Mouse (Mus musculus) frontal cortex, postnatal 14 days (tissue): ENCODE results near the gene Gprin3.

Experiments used
- DNase-seq, 2 experiments: peaks; one replicate each; pipeline ENCODE4 v3.0.0; 2022; ENCODE audit warnings: low spot score in 2 of 2

Gprin3 gene

GRCm38 (mm10) chr6:59425824-59426533, at the start of gene Gprin3:
Gprin3 (minus strand) TSS chr6:59426294.
- peak; percentile 69 to 73 for DNase-seq

GRCm38 (mm10) chr6:59458861-59459260, 32.8 kb upstream of the Gprin3 start:
- DNase-seq = no peak

GRCm38 (mm10) chr6:59456116-59456515, 30.0 kb upstream of the Gprin3 start:
- DNase-seq = no peak

DNA sequence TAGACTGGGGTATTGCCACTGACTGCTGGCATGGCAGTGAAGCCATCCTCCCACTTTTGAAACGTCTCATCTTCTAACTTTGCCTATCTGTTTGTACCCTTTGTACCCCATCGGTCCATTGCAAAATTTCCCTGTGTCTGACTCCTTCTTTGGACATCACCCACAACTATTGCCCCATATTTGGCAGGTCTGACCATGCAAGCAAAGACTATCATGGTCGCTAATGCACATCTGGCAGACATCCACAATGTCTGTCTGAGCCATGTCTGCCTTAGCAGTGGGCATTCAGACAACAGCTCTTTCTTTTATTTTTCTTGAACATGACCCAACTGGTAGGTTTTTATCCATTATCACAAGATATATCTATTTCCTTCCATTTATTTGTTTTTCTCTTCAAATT, 25.3 kb upstream of the Gprin3 start:
- DNase-seq = no peak

- no peak for DNase-seq
These were observed 19.0 kb upstream of the Gprin3 start for GRCm38 (mm10) chr6:59445101-59445503.

GRCm38 (mm10) chr6:59435906-59436305, 9.8 kb upstream of the Gprin3 start:
- DNase-seq = no peak

DNA sequence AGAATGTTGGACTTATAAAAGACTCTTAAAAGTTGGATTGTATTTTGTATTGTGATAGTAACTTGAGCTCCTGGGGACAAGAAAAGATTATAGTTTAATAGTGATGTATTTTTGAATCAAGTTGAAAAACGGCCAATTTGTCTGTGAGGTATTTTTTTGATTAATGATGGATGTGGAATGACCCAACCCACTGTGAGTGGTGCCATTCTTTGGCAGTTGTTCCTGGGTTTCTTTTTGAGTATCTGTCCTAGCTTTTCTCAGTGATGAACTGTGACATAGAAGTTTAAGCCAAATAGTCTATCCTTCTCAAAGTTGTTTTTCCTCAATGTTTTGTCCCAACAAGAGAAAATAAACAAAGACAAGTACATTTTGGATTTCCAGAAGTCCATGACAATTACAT, 7.0 kb upstream of the Gprin3 start:
- no peak for DNase-seq

DNA sequence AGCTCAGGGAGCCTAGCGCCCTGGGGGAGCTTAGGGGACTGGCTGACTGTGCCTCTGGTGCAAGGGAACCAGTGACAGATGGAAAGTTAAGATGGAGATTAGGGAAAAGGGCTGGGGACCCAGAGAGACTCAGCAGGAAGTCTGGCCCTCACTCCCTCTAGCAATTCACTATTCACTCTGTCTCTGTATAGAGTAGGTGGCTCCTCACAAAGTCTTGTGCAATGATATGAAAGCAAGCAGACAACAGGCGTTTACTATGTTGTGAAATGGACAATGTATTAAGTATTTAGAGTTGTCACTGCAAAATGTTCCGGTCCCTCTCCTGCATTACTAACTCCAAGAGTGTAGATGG, 416 bp upstream of the Gprin3 start:
- no peak for DNase-seq

GRCm38 (mm10) chr6:59424871-59425740, 988 bp downstream of the Gprin3 start:
- no peak for DNase-seq

GRCm38 (mm10) chr6:59423836-59424235, 2.3 kb downstream of the Gprin3 start:
- no peak for DNase-seq

GRCm38 (mm10) chr6:59419264-59419663, 6.8 kb downstream of the Gprin3 start:
- no peak for DNase-seq

DNA sequence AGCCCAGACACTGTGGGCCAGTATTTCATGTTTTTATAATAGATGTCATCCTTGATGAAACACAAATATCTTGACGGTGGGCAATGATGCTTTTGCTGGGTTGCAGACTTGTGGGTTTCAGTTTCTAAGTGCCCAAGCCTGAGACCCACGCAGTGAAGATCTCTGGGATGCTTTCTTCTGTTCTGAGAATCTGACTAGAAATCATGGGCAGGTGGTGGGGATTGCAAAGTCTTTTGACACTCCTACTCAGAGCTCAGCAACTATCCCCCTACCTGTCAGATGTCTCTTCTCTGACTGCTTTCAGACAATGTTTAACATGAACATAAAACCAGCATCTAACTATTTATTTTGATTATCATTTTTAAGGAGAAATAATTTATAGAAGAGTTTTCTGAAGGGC, 7.4 kb downstream of the Gprin3 start:
- DNase-seq = no peak

DNA sequence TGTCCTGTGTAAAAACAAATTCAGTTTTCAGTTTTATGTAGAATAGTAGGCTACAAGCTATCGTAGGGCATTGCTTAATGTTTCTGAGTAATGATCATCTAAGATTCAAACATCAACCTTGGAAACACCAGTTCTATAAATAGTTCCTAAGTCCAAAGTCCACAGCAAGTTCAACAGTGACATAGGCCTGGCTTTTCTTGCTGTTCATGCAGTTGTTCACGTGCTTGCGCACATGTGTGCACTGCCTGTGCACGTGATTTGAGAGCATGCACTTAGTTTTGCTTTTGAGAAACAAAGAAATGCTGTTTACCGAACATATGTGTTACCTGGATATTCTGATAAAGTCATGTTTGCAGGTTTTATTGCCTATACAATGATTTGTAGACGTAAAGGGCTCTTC, 11.3 kb downstream of the Gprin3 start:
- no peak for DNase-seq

DNA sequence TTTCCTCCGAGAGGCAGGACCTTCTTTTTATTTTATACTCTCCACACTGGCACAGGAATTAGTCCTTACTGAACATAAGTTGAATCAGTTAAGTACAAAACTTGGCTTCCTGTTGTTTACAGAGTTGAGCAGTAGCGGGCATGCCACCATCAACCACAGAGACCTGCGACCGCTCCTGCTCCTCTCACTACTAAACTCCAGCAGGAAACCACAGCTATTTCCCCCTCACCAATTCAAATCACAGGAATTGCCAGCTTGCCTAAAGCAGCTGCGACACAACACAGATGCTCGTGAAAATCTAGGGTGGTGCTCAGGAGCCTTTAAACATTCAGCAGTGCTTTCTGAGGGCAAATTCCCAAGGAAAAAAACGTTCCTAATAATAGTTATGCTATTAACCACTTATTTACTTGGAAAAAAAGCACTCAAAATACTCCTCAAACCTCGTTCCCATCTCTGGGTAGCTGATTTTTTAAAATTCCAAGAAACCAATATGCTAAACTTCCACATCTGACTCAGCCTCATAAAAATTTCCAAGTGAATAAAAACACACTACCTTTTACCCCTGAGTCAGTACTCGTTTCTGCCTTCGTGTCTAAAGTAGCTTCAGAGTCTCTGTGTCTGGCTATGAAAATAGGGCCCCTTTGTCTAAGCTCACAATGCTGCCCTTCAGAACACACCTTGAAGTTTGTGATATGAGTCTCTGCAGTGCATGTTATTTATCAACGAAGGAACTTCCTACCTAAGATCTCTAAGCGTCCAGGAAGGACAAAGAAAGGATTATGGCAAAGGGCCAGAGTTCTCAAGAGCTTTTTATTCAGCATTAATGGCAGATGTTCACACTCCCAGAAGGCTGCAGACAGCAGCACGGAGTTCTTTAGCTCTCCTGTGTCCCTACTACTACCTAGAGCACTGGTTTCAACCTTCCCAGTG, 13.4 kb downstream of the Gprin3 start:
- no peak for DNase-seq

- DNase-seq = no peak
These were observed 16.9 kb downstream of the Gprin3 start for GRCm38 (mm10) chr6:59409001-59409700.

DNA sequence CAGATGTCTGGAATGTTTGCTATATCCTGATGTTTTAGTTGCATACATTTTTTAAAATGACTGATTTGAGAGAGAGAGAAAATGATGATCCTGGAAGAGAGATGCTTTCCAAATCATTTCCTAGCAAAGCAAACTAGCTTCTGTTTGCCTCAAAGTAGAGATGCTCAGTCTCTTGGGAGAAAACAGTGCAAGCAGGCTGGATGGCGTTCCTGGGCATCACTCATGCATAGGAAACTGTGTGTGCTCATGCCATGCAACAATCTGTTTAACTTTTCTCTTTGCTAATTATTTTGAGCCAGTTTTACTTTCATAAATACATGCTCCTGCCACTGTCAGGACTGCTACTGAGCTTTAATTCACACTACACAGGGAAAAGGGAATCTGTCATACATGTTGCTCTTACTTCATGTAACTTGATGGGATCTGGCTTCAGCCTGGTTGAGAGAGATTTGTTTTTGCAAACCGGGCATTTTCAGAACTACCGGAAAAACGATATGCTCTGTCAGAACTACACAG, 18.6 kb downstream of the Gprin3 start:
- no peak for DNase-seq

- no peak for DNase-seq
These were observed 35.9 kb downstream of the Gprin3 start for GRCm38 (mm10) chr6:59390208-59390607.

DNA sequence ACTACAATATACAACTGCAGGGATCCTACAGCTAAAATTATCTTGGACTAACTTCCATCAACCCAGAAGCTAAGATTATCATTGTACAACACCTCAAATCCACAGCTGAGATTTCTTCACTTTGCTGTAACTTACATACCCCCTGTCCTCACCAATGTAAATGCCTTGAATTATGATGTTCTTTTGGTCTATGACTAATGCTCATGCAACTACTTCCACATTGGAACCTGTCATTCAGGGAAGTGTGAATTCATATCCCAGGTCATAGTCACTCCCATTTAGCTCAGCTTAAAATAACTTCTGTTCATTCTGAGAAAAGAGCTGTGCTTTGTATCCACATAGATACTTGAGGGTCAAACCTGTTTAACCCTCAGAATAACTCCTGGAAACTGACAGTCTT, 60.8 kb downstream of the Gprin3 start:
- DNase-seq = no peak

- no peak for DNase-seq
These were observed 62.8 kb downstream of the Gprin3 start for GRCm38 (mm10) chr6:59363282-59363681.

DNA sequence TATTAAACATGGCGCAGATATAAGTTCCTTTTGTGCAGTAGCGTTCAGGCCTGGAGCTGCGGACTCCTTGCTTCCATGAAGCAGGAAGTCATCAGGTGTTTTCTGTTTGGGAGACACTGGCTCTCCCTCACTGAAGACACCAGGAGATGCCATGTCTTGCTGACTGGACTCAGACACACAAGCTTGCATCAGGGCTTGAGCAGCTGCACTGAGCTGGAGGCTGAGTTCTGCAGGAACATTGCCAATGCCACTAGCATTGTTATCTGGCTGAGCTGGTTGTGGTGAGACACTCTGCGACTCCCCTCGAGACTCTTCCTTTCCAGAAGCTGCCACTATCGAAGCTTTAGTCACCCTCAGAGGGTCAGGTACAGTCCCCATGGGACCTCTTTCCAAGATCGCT, 71.2 kb downstream of the Gprin3 start:
- DNase-seq = no peak

GRCm38 (mm10) chr6:59351108-59351789, 74.8 kb downstream of the Gprin3 start:
- no peak for DNase-seq
